Mouse (Mus musculus) gastrocnemius, postnatal 14 days (tissue): ENCODE results near the gene Snai1. TPM values are rescaled to one million over a fixed set of nuclear protein-coding genes. Genes with fewer than 3 reads are reported as not detected.

Source experiments
- DNase-seq: peaks from one replicate; pipeline ENCODE4 v3.0.0; 2021; ENCODE audit warnings: mixed read lengths
- intact Hi-C: fragments of 180-260 bp; cut with DNase I; formaldehyde crosslinking; loops from one replicate; pipeline ENCODE4 v1.15.1; 2025; ENCODE audit warnings: low total_unique reads
- total RNA-seq, 2 experiments: library from RNA; stranded (reverse); gene quantifications; 2 replicates each; pipeline ENCODE4 v1.2.3; 2021

Snai1 gene
- total RNA-seq, 2 experiments from 2014 or later: 3.2 to 3.5 TPM

DNA sequence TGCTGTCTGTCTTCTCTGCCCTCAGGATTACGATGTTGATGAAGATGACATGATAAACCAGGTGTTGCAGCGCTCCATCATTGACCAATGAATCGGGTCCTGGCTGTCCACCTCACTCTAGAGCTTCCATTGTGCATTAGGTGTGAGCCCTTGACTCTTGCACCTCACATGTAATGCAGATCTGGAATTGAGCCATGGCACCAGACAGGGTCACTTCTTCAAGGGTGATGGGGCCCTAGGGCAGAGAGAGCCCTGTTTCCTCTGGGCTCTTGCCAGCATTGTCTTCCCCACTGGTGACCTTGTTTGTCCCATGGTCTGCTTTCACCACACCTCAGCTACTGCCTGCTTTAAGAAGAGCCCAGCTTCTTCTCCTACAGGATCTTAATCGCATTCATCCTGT, 23.4 kb upstream of the Snai1 start:
- no peak for DNase-seq
- intact Hi-C loops: no loop called here

DNA sequence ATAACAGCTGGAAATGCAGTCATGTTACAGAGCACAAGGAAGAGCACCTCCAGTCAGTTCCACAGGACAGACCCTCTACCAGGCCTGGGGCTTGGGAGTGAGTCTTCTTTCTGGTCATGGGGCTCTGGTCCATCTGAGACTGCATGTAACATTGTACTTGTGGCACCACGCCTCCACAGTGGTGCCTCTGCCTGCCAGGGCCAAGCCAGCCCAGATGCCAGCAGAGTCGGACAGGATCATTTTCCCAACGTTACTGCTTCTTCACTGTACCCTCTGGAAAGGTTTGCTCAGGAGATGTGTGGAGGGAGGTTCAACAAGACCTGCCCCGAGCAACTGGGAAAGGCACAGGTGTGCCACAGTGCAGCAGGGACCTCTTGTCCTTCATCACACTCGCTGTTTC, 22.3 kb upstream of the Snai1 start:
- no peak for DNase-seq
- intact Hi-C loops: no loop called here

DNA sequence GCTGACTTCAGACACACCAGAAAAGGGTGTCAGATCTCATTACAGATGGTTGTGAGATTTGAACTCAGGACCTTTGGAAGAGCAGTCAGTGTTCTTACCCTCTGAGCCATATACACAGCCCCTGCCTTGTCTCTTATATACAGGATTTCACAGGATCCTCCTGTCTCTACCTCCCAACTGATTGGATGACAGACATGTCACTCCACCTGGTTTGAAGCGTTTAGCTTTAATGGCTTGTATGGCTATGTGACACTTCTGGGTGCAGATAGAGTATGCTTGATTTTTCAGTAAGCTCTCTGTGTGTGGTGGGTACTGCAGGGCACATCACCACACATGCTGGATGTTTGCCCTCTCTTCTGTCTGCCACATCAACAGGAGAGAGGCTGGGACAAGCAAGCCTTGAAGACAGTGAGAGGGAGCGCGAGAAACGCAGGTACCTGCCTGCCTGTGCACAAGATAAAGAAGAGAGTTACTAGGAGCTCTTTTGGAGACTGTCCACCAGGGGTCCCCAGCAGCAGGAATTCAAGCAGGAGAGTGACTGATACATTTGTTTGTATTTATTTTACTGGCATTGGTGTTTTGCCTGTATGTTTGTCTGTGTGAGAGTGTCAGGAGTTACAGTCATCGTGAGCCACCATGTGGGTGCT, 18.3 kb upstream of the Snai1 start:
- no peak for DNase-seq
- intact Hi-C loops: no loop called here

DNA sequence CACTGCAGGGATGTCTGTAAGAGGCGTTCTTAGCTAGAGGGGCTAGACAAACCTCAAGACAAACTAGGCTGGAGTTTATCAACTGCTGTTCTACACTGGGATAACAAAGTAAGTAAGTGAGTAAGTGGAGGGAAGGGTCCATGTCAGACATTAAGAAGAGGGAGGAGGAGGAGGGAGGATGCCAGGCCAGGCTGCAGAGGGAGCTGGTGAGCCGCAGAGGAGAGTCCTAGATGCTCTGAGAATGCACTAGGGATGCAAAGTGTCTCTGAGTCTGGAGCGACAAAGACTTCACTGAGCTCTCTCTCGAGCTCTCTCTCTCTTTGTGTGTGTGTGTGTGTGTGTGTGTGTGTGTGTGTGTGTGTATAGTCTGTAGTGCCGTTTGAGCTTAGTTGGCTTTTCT, 9.7 kb upstream of the Snai1 start:
- DNase-seq: no peak
- intact Hi-C loops: loop anchor here (5.0 kb wide), 1 partner anchor 374 kb away; no protein-coding TSS in a partner anchor

DNA sequence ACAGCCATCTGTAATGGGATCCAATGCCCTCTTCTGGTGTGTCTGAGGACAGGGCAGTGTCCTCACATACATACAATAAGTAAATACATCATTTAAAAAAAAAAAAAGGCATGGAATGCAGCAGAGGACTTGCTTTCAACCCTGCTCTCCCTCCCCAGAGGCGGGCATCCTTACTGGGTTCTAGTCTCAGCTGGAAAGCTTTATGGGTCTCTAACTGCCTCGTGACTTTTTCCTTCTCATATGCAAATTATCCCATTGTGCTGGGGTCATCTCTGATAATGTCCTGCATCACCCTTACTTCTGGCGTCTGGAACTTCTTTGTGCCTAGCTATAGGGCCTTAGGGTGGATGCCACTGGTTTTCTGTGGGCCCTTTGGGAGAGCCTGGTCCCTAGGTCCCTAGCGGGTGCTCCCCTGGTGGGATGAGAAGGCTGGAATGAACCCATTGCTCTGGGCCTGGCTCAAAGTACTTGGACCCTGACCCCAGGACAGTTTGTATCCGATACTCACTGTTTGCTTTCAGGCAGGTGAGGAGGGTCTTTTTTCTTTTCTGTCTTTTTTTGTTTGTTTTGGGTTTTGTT, 8.0 kb upstream of the Snai1 start:
- intact Hi-C loops: loop anchor here (5.0 kb wide), 1 partner anchor 372 kb away; no protein-coding TSS in a partner anchor
- DNase-seq: peak; percentile 2

DNA sequence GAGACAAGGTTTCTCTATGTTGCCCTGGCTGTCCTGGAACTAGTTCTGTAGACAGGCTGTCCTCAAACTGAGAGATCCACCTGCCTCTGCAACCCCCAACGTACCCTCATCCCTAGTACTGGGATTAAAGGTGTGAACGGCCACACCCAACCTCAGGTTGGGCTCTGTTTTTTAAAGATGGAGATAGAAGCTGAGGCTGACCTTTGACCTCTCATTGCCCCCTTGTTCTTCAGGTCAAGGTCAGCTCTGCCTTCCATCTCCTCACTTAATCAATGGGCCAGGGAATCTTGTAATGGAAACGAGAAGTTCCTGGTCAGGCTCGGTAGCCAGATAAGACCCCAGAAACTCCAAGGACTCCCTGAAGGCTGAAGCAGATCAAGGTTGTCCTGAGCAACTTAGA, 7.5 kb upstream of the Snai1 start:
- intact Hi-C loops: no loop called here
- DNase-seq: peak; percentile 1

DNA sequence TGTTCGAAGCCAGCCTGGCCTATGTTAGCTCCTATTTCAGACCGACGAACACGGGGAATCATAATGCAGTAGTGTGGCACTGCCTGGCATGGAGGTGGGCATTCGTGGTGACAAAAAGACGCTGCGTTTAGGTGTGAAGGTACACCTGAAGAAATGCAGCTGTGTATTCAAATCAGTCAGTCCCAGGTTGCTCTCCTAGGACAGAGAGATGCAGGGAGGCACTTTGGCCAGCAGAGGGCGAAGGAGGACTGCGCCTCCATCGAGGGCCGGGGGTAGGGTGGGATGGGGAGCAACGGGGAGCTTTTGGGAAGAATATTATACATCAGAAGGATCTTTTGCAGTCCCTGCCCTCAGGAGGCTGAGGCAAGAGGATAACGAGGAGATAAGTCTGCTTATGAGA, 5.9 kb upstream of the Snai1 start:
- intact Hi-C loops: no loop called here
- peak; percentile 50 for DNase-seq

DNA sequence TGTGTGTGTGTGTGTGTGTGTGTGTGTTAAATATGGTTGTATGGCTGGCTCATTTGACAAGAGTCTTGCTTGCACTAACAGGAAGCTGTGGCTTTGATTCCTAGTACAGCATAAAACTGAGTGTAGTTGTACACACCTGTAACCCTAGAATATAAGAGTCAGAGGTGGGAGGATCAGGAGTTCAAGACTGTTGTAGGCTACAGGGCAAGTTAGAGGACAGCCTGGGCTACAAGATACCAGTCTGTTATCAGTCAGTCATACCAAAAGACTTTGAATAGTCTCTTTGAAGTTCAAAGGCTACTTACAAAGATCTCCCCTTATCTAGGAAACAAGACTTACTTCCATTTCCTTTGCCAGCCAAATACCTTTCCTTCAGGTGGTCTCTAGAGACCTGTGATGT, 4.1 kb upstream of the Snai1 start:
- no peak for DNase-seq
- intact Hi-C loops: no loop called here

DNA sequence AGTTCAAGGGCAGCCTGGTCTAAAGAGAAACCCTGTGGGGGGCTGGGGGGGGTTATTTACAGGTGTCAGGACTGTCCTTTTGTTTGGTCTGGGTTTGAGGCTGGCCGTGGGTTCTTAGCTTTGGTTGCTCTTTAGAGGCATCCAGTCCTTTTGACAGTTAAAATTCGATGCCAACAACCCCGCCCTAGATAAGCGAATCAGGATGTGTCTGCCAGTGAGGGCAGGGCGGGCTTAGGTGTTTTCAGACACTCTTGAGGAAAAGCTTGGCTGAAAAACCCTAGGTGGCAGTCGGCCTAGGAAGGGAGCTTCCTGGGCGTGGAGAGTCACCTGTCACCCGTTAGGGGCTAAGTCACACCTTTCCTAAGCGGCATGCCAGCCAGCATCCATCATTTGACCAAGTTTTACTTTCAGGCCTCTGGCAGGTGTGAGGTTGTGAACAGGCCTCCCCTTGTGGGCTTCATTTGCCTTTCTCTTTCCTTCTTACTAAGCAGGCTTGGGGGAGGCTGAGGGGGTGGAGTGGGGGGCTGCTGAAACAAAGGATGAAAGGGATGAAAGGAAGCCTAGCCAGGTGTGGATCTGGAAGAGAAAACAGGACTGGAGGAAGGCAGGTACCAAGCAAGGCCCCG, 1.6 kb upstream of the Snai1 start:
- DNase-seq: no peak
- intact Hi-C loops: loop anchor here (2.0 to 5.0 kb wide), 2 partner anchors 68 to 141 kb away; no protein-coding TSS in a partner anchor

DNA sequence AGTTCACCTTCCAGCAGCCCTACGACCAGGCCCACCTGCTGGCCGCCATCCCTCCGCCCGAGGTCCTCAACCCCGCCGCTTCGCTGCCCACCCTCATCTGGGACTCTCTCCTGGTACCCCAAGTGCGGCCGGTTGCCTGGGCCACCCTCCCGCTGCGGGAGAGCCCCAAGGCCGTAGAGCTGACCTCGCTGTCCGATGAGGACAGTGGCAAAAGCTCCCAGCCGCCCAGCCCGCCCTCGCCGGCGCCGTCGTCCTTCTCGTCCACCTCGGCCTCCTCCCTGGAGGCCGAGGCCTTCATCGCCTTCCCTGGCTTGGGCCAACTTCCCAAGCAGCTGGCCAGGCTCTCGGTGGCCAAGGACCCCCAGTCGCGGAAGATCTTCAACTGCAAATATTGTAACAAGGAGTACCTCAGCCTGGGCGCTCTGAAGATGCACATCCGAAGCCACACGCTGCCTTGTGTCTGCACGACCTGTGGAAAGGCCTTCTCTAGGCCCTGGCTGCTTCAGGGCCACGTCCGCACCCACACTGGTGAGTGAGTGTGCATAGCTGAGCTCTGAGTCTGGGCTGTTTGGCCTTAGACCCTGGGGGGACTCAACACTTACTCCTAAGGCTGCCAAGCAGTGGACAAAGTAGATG, 794 bp downstream of the Snai1 start:
- intact Hi-C loops: loop anchor here (5.0 kb wide), 1 partner anchor 139 kb away; no protein-coding TSS in a partner anchor
- DNase-seq: peak; percentile 36

DNA sequence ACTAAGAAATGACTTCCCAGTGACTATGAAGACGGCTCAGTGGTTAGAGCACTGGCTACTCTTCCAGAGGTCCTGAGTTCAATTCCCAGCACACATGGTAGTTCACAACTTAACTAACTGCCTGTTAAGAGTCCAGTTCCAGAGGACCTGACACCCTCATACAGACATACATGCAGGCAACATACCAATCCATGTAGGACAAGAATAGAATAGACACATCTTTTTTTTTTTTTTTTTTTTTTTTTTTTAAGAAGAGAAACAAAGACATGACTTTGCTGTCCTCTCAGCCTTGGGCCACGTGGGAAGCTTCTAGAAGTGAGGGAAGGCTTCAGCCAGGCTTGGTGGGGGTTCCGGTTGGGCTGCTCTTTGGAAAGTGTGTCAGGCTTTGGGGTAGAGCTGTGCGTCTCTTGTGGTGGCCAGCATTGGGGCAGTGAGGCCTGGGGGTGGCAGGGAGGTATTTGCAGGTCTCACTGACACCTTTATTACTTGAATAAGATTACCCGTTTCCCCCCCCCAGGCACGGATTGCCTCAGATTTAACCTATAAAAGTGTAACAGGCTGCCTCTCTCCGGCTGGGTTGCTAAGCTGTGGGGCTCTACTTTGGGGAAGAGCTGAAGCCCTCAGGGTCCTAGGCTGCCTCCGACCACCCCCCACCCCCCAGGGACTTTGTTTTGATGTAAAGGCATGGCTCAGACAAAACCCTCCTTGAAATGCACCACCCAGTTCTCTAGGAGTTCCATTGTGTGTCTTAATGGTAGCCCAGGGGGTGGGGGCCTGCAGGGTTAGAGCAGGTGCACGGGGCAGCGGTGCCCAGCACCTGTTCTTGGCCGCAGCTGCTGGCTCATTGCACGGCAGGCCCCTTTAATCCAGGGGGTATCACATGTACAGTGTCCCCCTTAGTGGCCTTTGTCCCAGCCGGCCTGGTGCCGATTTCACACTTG, 1.8 kb downstream of the Snai1 start:
- DNase-seq: peak; percentile 46
- intact Hi-C loops: loop anchor here (5.0 kb wide), 1 partner anchor 137 kb away; no protein-coding TSS in a partner anchor

DNA sequence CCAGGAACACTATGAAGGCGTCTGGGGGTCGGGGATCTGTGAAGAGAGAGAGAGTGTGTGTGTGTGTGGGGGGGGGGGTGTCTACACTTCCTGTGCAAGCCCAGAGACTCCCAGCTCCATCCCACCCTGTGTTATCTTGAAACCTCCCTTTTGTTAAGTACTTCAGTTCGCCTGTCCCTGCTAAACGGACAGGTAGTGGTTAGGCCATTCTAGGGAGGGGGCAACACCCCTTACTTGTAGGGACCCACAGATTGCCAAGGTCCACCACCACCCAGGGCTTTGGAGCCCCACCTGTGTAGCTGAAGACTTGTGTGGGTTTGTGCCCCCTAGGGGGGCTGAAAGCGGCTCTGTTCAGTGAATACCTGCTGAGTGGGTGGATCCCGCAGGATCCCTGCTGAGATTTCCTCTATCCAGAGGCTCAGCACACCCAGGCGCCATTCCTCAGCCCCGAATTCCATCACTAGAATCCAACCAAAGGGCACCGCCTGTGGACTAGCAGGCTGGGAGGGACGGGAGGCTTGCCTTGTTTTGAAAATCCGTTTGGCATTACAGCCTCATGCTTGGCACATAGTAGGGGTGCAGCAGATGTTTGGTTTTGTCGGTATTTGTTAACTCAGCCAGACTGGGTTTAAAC, 2.6 kb downstream of the Snai1 start:
- no peak for DNase-seq
- intact Hi-C loops: no loop called here

DNA sequence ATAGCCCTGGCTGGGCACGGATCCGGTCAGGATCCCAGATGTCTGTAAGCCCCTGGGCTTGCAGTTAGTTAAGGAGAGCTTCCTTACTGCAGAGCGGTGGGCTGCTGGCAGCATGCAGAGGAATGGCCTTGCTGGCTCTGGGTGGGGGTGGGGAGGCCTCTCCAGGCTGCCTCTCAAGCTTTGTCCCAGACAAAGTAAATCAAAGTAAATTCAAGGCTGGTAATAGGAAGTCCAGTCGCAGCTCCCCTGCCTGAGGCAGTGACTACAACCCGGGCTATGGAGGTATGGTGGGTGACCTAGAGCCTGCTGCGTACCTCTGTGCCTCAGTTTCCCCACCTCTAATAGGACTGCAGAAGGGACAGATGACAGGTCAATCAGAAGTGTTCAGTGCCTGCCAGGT, 3.3 kb downstream of the Snai1 start:
- no peak for DNase-seq
- intact Hi-C loops: no loop called here

DNA sequence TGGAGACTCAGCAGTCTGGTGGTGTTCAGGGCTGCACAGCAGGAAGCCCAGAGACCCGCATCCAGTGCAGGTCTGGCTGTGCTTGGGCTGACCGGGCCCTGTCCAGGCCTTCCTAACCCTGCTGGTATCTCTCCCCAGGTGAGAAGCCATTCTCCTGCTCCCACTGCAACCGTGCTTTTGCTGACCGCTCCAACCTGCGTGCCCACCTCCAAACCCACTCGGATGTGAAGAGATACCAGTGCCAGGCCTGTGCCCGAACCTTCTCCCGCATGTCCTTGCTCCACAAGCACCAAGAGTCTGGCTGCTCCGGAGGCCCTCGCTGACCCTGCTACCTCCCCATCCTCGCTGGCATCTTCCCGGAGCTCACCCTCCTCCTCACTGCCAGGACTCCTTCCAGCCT, 3.8 kb downstream of the Snai1 start:
- intact Hi-C loops: no loop called here
- DNase-seq: no peak

DNA sequence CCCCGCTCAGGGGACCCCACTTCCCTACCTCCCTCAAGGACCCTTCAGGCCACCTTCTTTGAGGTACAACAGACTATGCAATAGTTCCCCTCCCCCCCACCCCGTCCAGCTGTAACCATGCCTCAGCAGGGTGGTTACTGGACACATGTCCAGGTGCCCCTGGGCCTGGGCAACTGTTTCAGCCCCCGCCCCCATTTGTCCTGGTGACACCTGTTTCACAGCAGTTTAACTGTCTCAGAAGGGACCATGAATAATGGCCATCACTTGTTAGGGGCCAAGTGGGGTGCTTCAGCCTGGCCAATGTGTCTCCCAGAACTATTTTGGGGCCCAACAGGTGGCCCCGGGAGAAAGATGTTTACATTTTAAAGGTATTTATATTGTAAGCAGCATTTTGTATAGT, 4.4 kb downstream of the Snai1 start:
- no peak for DNase-seq
- intact Hi-C loops: no loop called here

DNA sequence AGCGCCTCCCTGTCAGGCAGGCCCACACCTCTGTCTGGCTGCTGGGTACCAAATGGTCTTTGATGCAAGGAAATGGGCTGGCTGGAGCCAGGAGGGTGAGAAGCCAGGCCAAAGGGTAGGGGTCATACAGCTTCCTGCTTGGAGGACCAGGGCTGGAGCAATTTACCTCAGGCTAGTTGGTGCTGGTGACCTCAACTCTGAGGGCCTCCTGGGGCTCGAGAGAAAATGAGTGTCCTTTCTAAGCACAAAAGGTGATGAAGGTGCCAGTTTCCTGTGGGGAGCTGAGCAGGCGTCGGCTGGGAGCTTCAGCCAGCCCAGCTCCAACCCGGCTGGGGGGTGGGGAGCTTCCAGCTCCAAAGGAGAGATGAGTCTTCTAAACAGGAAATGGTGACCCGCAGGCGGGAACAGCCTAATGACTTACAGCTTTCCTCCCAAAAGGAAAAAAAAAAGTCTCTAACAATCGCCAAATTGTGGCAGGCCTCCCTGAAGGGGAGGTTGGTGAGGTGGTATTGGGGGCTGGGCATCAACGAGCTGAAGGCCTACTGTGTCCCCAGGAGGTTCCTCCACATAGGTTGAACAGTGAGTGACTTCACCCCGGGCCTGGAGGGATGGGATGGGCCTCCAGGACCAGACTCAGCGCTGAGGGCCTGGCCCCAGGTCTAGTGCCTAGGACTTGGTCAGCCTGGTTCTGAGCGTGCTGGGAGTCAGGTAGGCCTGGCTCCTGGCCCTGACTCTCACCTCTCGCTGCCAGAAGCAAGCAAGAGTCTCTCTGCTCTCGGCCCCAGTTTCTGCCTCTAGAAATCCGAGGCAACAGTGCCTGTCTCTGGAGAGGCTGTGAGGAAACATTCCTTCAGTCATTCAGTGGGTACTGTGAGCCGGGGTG, 5.4 kb downstream of the Snai1 start:
- intact Hi-C loops: no loop called here
- DNase-seq: peak; percentile 70

DNA sequence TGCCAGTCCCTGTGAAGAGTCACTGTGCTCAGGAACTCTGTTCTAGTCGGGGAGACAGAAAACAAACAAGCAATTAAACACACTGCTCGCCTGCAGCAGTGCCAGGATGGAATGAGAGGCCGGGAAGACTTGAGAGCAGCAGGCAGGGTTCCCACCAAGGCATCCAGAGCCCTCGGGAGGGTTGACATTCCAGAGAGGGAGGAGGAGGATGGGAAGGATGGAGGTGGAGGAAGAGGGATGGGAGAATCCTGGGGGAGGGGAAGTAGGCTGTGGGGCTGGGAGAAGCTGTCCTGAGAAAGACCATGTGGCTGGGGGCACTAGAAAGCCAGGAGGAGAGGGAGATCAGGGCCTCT, 6.0 kb downstream of the Snai1 start:
- intact Hi-C loops: no loop called here
- no peak for DNase-seq

DNA sequence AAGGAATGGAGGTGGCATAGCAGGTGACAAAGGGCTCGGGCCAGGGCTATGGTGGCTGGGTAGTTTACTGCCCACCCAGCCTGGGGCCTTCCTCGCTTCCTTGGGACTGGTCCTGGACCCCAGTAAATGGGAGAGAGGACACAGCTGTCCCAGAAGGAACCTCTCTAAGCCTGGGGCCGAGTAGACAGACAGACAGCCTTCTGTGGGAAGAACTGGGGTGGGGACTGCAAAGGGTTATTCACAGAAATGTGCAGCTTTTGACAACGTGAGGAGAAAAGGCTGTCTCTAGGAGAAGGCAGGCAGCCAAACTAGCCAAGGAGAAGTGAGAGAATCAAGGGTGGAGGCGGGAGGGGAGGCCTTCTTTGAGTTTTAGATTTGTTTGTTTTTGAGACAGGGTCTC, 6.5 kb downstream of the Snai1 start:
- DNase-seq: no peak
- intact Hi-C loops: no loop called here
